Mouse (Mus musculus) lung, embryonic 16.5 days (tissue): ENCODE data around the gene Mon2. TPM values are rescaled to one million over a fixed set of nuclear protein-coding genes. Genes with fewer than 3 reads are reported as not detected.
A peak's percentile ranks its signal among the peaks of the same experiment; 100 is the strongest.

Source experiments
- ATAC-seq: fragments of 200-750 bp; cut with Nextera tagmentation; 2 replicates; pipeline ENCODE4 v1.8.0; 2017; ENCODE audit warnings: low read depth, mild to moderate bottlenecking, moderate library complexity
- H3K27ac ChIP-seq: fragments of 300-500 bp; sonication (generic); 2 replicates; pipeline ENCODE4 v1.5.1; 2014; ENCODE audit warnings: mild to moderate bottlenecking, control low read depth, low read length
- H3K27me3 ChIP-seq: fragments of 300-500 bp; sonication (generic); 2 replicates; pipeline ENCODE4 v1.6.1; 2014; ENCODE audit warnings: low read depth, low read length, mixed read lengths; ENCODE audit not compliant: control insufficient read depth, insufficient read depth
- H3K36me3 ChIP-seq: fragments of 300-500 bp; sonication (generic); 2 replicates; pipeline ENCODE4 v1.6.1; 2014; ENCODE audit warnings: low read length; ENCODE audit not compliant: control insufficient read depth, insufficient read depth
- H3K4me1 ChIP-seq: fragments of 300-500 bp; sonication (generic); replicated peaks from 2 replicates; pipeline ENCODE4 v1.6.1; 2014; ENCODE audit warnings: low read length, mixed read lengths; ENCODE audit not compliant: control insufficient read depth, insufficient read depth
- H3K4me2 ChIP-seq: fragments of 300-500 bp; sonication (generic); 2 replicates; pipeline ENCODE4 v1.6.1; 2014; ENCODE audit warnings: low read depth, low read length, control low read depth
- H3K4me3 ChIP-seq: fragments of 300-500 bp; sonication (generic); 2 replicates; pipeline ENCODE4 v1.5.1; 2014; ENCODE audit warnings: mild to moderate bottlenecking, low read length, control low read depth
- H3K9ac ChIP-seq: fragments of 300-500 bp; sonication (generic); 2 replicates; pipeline ENCODE4 v1.6.1; 2014; ENCODE audit warnings: low read length, control low read depth
- H3K9me3 ChIP-seq: fragments of 300-500 bp; sonication (generic); 2 replicates; pipeline ENCODE4 v1.6.1; 2016; ENCODE audit warnings: low read length; ENCODE audit not compliant: control insufficient read depth
- WGBS: fragments of 180-500 bp; shearing (Covaris S2); extraction: QIAGEN DNeasy Blood & Tissue Kit; methylation state at CpG from one replicate; pipeline ENCODE4 v1.1.7; 2014; 5-methylcytosine and 5-hydroxymethylcytosine counted together
- microRNA counts: library from miRNA; unstranded; fragments of <30 nt; microRNA quantifications from one replicate; lab custom pipeline; 2016
- microRNA-seq: library from miRNA; unstranded; fragments of <30 nt; microRNA quantifications from one replicate; pipeline ENCODE4, GENCODE M21; 2016
- polyA plus RNA-seq: library from polyadenylated mRNA; unstranded; fragments of >200 nt; fragmentation: Nextera tagmentation; extraction: Ambion mirVana; gene quantifications from 2 replicates; pipeline ENCODE4 v1.2.1, GENCODE M21; 2015

The Mon2 gene
- polyA plus RNA-seq, 1 experiment from 2014 or later: 19.3 TPM

GRCm38 (mm10) chr10:122953576-122953975, 122.7 kb downstream of the Mon2 start:
- H3K27me3 ChIP-seq: no peaks in the 10 kb centered on the region
- no peaks in the 10 kb centered on the region for H3K4me1 ChIP-seq
- no peaks in the 10 kb centered on the region for H3K9me3 ChIP-seq
- 84% methylated on average over 9 of the region's 9 CpGs for WGBS
- ATAC-seq: no peak
- H3K4me2 ChIP-seq: no peak overlapping the region
- no peak overlapping the region for H3K27ac ChIP-seq
- H3K36me3 ChIP-seq: no peaks in the 10 kb centered on the region
- no peak overlapping the region for H3K9ac ChIP-seq
- H3K4me3 ChIP-seq: no peak overlapping the region

GRCm38 (mm10) chr10:122950966-122951365, 125.3 kb downstream of the Mon2 start:
- Histone ChIP-seq H3K4me3 (no peak overlapping the region), H3K36me3 (no peaks in the 10 kb centered on the region), H3K27me3 (no peaks in the 10 kb centered on the region), H3K4me1 (no peaks in the 10 kb centered on the region), H3K4me2 (no peak overlapping the region), H3K27ac (no peak overlapping the region), H3K9me3 (no peaks in the 10 kb centered on the region), H3K9ac (no peak overlapping the region)
- no peak for ATAC-seq
- 85% methylated on average over 6 of the region's 6 CpGs for whole genome bisulfite sequencing

- Histone ChIP-seq H3K9ac (no peak overlapping the region), H3K4me2 (no peak overlapping the region), H3K27me3 (no peaks in the 10 kb centered on the region), H3K4me1 (0 out of 2 replicates have a peak, but pooled peaks cover 2% of the 10 kb centered on the region), H3K27ac (no peak overlapping the region), H3K4me3 (no peak overlapping the region), H3K36me3 (no peaks in the 10 kb centered on the region), H3K9me3 (no peaks in the 10 kb centered on the region)
- WGBS: 71% methylated on average over 5 of the region's 5 CpGs
- ATAC-seq: no peak
Measured at GRCm38 (mm10) chr10:122944888-122945287, 131.4 kb downstream of the Mon2 start.

- no peak for ATAC-seq
- H3K9ac ChIP-seq: no peak overlapping the region
- 38% methylated on average over 6 of the region's 6 CpGs for WGBS
- 0 out of 2 replicates have a peak, but pooled peaks cover 2% of the 10 kb centered on the region for H3K4me1 ChIP-seq
- H3K27me3 ChIP-seq: no peaks in the 10 kb centered on the region
- no peak overlapping the region for H3K4me2 ChIP-seq
- no peak overlapping the region for H3K4me3 ChIP-seq
- no peaks in the 10 kb centered on the region for H3K9me3 ChIP-seq
- no peaks in the 10 kb centered on the region for H3K36me3 ChIP-seq
- no peak overlapping the region for H3K27ac ChIP-seq
Measured at GRCm38 (mm10) chr10:122943824-122944223, 132.5 kb downstream of the Mon2 start.

GRCm38 (mm10) chr10:122942771-122943170, 133.5 kb downstream of the Mon2 start:
- no peak overlapping the region for H3K4me3 ChIP-seq
- no peaks in the 10 kb centered on the region for H3K9me3 ChIP-seq
- H3K27ac ChIP-seq: no peak overlapping the region
- no peak for ATAC-seq
- no peak overlapping the region for H3K9ac ChIP-seq
- no peaks in the 10 kb centered on the region for H3K27me3 ChIP-seq
- 66% methylated on average over 7 of the region's 7 CpGs for WGBS
- no peaks in the 10 kb centered on the region for H3K36me3 ChIP-seq
- 0 out of 2 replicates have a peak, but pooled peaks cover 2% of the 10 kb centered on the region for H3K4me1 ChIP-seq
- no peak overlapping the region for H3K4me2 ChIP-seq

MicroRNA genes within 50 kb of the gene (microRNA counts, 519-probe panel; counts per million panel counts)
- microRNA mmu-let-7i (lab: Ali Mortazavi, UCI): 5,487 counts per million, percentile 99 among the panel's probes with 10 or more counts

Small RNAs within 50 kb of the gene (microRNA-seq; reads per million reads assigned to microRNA genes)
- gene Mirlet7i: 80,869 reads per million, percentile 99 among the genes with 10 or more reads in this experiment

Other genes with a start within 250 kb of the Mon2 start
- 66.4 and 68.7 TPM in 2 replicates for gene Usp15, start 120.5 kb upstream of the Mon2 start, polyA plus RNA-seq
- gene Fam19a2, start 187.5 kb upstream of the Mon2 start, polyA plus RNA-seq: 1.8 and 1.9 TPM in 2 replicates